Mouse (Mus musculus) granulocyte monocyte progenitor cell, adult 5-6 weeks (primary cell): ENCODE measurements at regions not wholly inside any gene's neighbourhood (a gene's known extent, or its start where the extent isn't known, plus 50 kb on each side); places are given as distances from the start of the nearest gene placed in this dataset.

Experiments used
- ATAC-seq: replicated peaks from 2 replicates; pipeline ENCODE4 v1.8.0; 2016; ENCODE audit warnings: mild to moderate bottlenecking, moderate TSS enrichment, inconsistent platforms; ENCODE audit not compliant: poor library complexity, severe bottlenecking

DNA sequence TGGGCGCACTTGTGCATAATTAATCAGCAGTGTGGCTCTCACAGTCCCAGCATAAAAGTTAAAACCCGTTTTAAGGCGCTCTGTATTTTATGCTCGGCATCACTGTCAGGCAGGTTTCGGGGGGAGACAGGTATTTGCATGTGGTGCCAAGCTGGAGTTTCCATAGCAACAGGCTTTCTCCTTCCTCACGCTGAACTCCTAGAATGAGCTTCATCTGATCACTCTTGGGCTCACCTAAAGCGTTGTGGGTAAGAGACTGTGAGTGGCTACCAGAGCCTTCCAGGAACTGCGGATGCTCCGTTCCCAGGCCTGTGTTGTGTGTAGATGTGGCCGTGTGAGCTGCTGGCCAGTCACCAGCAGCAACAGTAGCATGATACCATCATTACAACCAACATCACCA, 161.5 kb downstream of the Ajap1 start:
- no peak for ATAC-seq

DNA sequence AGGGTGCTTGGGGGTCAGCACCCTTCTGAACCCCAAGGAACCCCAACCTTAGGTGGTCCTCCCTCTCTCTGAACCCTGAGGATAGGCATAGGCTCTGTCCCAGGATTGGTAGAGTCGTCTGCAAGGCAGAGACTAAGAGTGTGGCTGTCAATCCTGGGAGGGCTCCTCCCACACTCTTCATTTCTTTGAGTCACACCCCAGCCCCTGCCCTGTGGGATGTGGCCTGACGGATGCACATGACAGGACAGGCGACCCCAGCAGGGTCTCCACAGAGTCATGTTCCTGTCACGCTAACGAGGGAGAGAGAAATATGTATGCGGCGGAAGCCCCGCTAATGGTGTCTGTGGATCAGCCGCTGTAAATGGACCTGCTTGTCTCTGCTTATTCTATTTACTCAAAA, 162.0 kb downstream of the Ajap1 start:
- ATAC-seq: no peak

DNA sequence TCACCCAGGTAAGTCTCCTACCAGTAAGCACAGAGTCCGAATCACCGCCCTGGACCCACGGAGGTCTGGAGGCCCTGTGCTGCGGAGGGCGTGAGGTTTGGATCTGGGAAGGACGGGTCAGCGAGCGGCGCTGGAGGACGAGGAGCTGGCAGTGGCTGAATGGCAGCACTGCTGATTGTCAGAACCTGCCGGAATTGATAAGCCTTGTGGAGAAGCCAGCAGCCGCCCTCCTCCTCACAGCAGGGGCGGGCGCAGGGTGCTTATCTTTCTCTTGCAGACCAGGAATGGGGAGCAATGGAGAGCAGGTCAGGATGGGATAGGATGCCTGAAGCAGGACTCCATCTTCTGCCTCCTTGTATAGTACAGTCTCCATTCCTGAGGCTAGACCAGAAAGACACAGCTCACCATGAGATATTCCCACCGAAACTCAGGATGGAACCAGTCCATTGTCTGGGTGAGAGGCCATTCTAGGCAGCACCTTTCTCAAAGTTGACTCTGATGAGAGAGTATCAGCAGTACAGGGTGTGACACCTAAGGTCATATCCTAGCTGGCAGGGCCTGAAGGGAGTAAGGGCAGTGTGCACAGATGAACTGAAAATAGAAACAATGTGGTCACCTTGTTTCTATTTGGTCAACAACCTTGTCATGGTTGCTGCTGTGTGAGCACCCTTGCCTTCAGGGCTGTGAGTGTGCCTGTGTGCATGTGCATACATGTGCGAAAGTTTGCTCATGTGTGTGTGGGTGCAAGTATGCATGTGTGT, 165.5 kb downstream of the Ajap1 start:
- no peak for ATAC-seq

DNA sequence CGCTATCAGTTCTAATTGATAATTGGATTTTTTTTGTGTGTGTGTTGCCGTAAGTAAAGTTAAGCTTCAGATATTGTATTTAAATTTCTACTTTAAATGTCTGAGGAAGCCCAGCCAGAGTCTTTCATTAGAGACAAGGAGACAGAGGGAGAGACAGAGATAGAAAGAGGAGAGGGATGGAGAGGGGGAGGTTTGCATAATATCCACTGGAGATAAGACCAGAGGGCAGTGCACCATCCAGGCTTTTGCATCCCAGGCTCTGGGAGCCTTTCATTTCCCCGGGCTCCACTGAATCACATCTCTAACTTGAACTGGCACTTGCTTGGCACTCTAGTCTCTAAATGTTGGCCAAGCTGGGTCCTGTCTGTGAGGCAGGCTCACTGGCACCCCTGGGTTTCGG, 166.1 kb downstream of the Ajap1 start:
- no peak for ATAC-seq

DNA sequence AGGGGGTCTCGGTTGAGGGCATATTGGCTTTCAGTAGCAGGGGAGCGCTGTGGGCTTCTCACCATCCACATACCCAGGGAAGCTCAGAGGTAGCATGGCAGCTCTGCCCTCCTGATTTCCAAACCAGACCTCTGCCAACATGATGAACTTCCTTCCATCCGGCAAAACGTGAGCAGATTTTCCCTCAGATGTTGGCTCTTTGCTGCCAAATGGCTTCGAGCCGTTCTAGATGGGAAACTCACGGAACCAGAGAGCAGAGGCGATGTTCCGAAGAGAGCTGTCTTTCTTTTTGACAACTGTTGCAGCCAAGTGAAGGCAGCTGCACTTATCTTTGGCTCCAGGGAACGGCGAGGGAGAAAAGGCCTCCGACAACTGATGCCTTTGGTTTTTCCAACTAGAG, 168.7 kb downstream of the Ajap1 start:
- no peak for ATAC-seq

DNA sequence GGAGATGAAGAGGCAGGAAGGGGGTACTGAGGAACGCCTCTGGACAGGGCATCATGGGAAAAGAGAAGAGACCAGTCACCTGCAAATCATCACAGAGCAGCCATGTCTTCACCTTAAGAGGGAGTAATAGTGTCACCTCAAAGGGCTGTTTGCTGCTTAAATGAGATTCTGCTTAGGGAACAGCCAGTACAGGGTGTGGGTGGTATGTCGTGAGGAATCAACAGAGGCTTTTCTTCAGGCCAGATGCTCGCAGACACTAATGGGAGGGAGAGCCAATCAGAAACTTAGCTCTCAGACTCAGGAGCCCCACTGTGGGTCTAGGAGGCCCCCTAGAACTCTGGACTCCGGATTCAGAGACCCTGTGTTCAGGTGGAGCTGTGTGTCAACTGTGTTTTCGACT, 171.0 kb downstream of the Ajap1 start:
- ATAC-seq: no peak

DNA sequence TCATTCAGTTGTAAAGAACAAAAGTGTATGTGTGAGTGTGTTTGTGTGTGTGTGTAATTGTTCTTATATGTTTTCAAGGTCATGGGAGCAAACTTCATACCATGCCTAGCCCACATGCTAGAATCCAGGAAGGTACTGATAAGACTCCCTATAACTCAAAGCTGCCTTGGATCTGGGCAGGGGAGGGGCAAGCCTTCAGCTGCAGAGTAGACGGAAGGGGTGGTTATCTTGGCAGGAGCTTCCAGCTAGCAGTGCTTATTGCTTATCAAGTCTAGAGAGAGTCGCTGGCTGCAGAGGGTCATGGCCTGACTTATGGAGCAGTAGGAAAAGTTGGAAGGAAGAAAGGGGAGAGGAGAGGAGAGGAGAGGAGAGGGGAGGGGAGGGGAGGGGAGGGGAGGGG, 172.0 kb downstream of the Ajap1 start:
- ATAC-seq: no peak

DNA sequence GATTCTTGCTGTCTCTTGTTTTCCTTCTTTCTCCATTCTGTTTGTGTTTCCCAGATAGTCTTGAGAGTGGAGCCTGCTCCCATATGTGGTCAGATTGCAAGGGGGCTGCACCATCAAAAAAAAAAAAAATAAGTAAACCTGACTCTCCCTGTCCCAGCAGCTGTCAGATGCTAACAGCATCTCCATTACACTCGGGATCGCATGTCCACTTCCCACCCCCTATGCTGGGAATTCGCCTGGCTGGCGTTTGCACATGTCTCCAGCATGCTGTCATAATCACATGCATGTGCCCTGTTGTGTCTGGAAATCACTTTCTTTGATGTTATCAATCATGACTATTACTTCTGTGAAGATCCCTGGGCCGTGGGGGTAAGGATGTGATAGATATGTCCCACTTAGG, 179.1 kb downstream of the Ajap1 start:
- no peak for ATAC-seq

DNA sequence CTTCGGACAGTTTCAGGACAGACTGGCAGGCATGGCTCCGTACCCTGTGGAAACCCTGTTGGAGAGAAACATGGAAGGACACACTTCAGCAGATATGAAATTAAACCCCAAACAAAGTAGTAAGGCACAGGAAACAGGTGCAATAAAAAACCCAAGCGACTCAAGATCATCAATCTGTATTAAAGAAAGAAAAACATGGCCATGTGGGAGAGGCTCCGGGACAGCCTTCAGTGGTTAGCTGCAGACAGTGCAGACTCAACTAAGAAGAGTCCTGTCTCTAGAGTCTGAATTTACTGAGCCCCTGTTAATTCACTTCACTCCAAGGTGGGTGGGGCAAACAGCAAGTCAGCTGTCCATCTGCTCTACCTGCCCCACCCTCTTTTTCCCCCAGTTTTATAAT, 179.8 kb downstream of the Ajap1 start:
- ATAC-seq: no peak

DNA sequence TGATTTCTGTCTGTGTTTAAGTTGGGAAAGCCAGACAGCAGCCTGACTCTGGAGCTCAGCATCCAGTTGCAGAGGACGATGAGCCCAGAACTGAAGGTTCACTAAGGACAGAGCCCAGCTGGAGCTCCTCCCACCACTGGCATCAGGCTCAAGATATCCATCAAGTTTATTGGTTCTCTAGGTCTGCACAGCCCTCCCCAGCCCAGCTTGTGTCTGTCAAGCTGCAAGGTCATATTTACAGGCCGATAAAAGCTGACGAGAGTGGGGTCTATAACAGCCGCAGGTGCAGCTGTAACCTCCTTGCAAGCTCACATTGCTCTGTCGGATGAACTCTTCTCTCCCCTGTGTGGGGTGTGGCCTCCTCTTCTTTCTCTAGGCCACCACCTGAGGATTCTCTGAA, 184.3 kb downstream of the Ajap1 start:
- ATAC-seq: no peak

DNA sequence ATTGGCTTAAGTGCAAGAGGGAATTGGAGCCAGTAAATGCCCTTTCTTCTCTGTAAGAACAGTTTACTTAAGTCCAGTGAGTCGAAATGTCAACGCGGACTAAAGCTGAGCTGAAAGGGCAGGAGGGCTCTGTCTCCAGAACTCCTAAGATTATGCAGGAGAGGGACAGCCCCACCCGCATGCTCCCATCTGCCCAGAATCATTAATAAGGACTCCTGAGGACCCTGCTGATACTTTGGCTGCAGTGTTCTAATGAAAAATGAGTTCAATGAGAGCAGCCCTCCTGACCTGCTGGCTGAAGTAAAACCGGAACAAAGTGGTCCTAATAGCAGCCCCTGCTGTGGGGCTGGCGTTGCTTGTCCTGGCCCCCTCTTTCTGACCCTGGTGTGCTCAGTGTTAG, 187.8 kb downstream of the Ajap1 start:
- no peak for ATAC-seq

DNA sequence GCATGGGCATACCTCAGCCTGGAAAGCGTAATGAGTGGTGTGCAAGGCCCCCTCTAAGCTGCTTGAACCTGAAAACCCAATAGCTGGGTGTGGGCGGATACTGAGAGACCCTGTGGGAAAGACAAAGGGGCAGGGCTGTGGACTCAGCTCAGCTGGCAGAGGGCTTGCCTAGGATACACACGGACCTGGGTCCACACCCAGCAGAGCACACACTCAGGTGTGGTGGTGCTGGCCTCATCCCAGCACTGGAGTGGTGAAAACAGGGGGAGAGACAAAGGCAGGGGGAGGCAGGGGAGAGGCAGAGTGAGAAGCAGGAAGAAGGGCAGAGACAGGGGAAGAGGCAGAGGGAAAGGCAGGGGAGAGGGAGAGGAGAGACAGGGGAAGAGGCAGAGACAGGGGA, 189.5 kb downstream of the Ajap1 start:
- ATAC-seq: no peak

DNA sequence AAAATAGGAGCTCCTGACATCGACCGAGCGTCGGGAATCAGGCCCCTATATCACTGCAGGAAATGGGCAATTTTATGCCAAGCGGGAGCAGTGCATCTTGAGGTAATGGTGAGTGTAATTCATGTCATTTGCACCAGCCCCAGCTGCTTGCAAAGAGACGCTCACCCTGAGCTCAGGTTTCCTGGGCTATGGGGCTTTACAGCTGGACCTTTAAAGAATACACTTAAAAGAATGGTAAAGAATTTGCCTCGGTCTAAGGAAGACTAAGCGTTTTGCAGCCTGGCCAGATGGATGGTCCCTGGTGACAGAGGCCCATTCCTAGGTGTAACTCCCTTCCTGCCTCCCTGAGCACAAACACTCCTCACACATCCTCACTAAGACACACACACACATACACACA, 194.2 kb downstream of the Ajap1 start:
- ATAC-seq: no peak

DNA sequence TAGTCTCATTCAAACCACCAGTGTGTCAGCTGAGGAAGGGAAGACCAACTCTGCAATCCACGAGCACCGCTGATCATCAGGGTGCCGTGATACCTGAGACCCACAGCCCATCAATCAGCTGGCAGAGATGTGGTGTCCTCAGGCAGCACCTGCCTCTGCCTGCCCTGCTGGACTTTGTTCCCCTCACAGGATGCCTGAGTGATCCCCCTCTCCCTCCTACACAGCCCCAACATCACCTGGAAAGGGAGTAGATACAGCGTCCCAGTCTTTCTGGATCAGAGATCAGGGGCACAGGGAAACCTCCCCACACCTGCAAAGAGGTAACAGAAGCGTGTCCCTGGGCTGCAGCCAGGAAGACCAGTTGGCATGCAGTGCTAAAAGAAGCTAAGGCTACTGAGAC, 198.4 kb downstream of the Ajap1 start:
- no peak for ATAC-seq

DNA sequence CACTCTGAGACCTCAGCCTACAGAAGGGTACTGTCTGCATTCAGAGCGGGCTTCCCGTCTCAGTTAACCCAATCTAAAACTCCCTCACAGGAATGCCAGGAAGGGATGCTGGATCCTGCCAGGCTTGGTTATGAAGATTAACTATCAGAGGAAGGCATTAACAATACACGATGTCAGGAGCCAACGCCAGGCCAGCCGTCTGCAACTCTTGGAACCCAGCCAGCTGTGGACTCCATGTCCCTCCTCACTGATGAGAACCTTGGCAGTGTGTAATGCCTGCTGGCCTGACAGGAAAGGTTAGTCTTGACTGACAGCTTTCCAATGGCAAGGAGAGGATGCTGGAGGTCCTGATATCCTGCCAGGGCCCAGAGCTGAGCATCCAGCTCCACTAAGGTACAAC, 206.0 kb downstream of the Ajap1 start:
- no peak for ATAC-seq

DNA sequence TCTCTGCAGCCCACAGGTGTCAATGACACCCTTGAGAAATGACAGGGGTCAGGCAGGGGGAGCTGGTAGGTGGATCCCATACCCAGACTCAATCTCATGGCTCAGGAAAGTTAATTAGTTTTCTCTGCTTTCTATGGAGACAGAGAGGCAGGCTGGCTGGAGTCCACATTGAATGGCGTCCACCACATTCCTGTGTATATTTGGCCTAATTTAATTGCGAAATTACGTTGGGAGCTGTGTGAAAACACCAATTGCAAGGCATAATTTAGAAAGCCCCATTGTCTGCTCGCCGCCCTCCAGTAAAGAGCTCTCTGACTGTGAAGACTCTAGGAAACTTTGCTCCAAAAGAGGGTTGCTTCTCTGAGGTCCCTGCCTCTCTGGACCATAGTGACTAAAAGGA, 211.2 kb downstream of the Ajap1 start:
- ATAC-seq: no peak

DNA sequence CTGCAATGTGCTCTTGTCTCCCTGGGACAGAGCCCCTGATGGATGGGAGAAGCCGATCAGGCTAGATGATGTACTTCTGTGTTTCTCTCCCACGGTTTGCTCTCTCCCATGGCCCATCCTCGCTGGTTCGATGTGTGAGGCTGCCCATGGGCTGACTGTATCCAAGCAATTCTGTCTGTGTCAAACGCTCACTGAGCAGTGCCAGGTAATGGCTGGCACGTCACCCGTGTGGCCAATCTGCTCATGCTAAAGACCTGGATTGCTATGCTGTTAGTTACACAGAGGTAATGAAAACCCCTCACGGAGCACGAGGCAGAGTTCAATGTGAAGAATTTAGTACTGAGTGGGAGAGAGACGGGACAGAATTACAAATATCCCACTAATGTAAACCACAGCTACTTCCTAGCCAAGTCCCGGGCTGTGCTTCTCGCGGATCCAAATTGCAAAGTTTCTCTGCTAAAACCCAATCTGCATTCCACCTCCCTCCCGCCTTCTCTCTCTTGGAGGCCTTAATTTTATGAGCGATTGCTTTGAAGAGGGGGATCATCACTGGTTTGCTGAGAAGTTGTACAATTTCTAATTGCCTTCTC, 219.3 kb downstream of the Ajap1 start:
- no peak for ATAC-seq

DNA sequence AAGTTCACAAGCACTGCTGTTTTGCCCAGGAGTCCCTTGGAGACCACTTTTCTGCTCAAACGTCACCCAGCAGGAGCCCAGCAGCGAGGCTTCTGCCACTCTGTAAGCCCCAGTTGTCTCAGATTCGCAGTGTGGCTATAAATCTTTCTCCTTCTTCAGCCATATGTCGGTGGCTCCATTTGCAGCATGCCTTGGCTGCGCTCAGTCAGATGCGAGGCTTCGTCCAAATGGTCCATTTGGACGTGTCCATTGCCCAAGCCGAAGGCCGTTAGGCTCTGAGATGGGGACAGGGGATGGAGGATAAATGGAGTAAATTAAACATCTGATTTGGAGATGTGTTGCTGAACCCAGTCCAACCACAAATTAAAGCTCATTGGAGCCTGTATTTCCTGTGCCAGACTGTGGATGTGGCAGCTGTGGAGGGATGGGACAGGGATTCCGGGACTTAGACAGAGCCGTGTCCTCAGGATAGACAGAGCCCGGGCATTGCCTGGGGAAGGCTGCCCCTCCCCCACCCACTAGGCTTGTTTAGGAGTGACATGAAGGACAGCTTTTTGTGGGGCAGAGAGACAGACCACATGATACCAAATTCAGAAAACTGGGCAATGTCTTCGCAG, 221.6 kb downstream of the Ajap1 start:
- ATAC-seq: no peak

DNA sequence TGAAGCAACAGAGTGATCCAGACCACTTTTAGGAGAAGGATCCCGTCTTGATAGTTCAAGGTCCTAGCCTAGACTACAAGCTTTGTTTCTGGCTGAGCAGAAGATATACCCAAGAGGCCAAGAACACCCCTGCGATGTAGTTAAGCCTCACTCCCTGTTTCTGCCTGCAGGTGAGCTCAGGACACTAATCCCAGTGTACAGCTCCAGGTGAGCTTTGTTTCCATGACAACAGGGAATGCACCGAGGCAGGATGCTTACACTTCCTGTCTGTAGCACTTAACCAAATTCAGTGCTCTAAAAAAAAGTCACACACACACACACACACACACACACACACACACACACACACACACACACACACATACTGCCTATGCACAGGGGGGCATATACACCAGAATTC, 230.7 kb downstream of the Ajap1 start:
- no peak for ATAC-seq

DNA sequence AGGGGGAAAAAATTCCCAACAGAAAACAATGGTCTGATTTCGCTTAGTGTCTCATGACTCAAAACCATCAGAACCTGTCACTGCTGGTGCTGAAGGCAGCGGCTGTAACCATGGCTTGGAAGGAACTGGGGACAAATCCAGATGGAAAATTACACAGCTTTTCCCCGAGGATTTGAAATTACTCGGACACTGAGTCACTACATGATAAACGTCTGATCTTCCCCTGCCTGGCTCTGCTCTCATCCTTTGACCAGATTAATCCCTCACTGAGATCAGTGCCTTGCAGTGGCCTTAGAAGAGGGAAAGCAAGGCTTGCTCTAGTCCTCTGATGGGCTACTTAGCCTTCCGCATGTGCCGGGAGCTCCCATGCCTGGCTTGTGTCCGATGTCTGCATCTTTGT, 231.3 kb downstream of the Ajap1 start:
- no peak for ATAC-seq

DNA sequence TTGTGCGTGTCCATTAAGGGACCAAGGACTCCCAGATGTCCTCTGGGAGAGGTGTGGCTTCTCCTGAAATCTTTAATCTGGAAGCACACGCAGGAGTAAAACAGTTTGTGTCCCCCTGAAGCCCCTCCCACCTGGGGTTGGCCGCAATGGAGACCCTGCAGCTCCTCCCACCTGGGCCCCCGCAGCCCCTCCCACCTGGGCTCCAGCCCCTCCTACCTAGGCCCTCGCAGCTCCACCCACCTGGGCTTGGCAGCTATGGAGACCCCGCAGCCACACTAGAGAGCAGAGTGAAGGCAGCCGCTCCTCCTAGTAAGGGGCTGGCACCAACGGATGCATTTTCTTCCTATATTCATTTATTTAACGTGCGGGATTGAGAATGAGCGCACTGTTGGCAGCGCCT, 245.9 kb downstream of the Ajap1 start:
- ATAC-seq: no peak

DNA sequence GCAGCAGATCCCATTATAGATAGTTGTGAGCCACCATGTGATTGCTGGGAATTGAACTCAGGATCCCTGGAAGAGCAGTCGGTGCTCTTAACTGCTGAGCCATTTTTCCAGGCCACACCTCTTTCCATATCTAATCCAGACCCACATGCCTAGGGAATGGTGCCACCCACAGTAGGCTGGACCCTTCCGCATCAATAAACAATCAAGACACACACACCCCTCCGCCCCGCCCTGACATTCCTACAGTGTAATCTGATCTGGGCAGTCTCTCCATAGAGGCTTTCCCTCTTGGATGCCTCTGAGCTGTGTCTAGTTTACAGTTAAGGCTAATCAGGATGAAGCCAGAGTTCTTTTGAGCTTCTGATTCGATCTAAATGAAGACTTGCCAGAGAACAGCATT, 248.8 kb downstream of the Ajap1 start:
- ATAC-seq: no peak
